Mouse (Mus musculus) C2C12 (cell line): ENCODE data around the gene Nebl.

Experiments used
- CTCF ChIP-seq: IDR thresholded peaks from one replicate; pipeline ENCODE4 v1.5.1; 2011; ENCODE audit not compliant: control insufficient read depth, insufficient read depth, insufficient read length
- FOSL1 ChIP-seq: IDR thresholded peaks from one replicate; pipeline ENCODE4 v1.8.0; 2011; ENCODE audit warnings: mild to moderate bottlenecking, low read length; ENCODE audit not compliant: poor library complexity, insufficient read depth, severe bottlenecking
- MAX ChIP-seq: IDR thresholded peaks from one replicate; pipeline ENCODE4 v1.6.1; 2011; ENCODE audit warnings: mild to moderate bottlenecking, control low read depth
- MYOD1 ChIP-seq: IDR thresholded peaks from one replicate; pipeline ENCODE4 v1.6.1; 2011; ENCODE audit warnings: low read depth; ENCODE audit not compliant: control insufficient read depth, insufficient read length
- MYOG ChIP-seq: IDR thresholded peaks from one replicate; pipeline ENCODE4 v1.6.1; 2011; ENCODE audit not compliant: control insufficient read depth, insufficient read length; ENCODE audit errors: extremely low read depth
- USF1 ChIP-seq: IDR thresholded peaks from one replicate; pipeline ENCODE4 v1.6.1; 2011; ENCODE audit warnings: low read depth, mild to moderate bottlenecking, control low read depth, moderate library complexity

DNA sequence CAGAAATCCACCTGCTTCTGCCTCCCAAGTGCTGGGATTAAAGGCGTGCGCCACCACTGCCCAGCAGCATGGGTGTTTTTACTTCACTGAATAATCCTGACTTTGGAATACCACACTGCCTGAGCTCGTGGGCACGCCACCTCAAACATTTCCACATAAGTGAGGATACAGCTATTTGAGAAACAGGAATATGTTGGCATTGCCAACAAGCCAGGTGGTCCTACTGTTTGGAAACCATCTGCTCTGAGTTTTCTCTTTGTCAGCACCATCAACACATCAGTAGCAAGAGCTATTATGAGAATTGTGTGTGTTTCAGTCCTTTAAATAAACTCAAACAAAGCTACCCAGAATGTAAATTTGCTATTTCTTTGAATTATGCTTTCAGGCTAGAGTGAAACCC lies 192.8 kb downstream of the Nebl start:
- TF ChIP-seq CTCF = no peak
- no peak for TF ChIP-seq MYOD1
- no peak for TF ChIP-seq FOSL1
- no peak for TF ChIP-seq MYOG
- no peak for TF ChIP-seq USF1
- no peak for TF ChIP-seq MAX
